Mouse (Mus musculus): Measurements from ENCODE around the gene Rsbn1.

The Rsbn1 gene

DNA sequence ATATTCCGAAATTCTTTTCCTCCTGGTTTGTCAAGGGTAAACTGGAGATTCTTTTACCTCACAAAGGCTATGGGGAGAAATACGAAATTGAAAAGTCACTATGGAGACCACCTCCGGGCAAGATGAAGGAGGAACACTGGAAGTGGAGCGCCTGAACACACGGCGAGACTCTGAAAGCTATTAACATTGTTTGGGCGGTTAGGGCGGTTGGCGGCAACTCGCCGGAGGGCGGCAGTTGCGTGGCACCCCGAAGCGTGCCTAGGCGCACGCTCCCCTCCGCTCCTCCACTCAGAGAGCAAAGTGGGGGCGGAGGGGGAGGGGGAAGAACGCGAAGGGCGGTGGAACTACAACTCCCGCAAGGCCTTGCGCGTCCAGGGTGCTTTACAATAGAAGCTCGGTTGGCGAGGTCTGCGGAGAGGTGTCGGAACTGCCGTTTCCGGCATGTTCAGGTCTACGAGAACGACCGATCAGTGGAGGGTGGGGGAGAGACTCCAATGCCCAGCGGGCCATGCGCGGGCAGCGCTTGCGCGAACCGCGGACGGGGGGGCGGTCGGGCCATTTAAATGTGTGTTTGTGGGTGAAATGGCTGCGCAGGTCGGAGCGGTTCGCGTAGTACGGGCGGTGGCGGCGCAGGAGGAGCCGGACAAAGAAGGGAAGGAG, at the start of gene Rsbn1:
Gene Rsbn1 (plus strand): TSS at position 111 of the 660 bp plus-strand sequence.
- WGBS = under 1% methylated on average over 52 of the region's 55 CpGs

- 96% methylated on average over 6 of the region's 6 CpGs for WGBS
Measured at GRCm38 (mm10) chr3:103864200-103864599, 49.7 kb upstream of the Rsbn1 start.

DNA sequence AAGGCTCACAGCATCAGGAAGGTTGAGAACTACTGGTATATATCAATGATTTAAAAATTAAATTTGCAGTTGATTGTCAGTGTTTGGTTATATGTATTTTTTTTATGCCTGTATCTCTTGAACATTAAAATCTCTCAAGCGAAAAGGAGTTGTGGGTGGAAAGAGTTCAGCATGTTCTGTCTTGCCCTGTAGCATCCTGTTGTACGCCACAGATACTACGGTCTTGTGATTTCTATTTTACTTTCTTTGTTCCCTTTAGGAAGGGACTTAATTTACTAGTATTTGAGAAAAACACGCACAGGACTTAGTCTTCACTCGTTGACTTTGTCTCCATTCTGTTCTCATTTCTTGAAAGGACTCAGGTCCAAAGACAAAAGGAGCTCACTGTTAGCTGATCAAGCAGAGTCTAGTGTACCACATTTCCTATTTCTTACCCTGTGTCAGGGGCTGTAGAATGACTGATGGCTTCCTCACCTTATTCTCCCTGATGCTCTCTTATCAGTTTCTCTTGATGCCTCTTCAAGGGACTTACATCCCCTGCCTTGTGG, 46.4 kb upstream of the Rsbn1 start:
- 91% methylated on average over 5 of the region's 5 CpGs for WGBS

DNA sequence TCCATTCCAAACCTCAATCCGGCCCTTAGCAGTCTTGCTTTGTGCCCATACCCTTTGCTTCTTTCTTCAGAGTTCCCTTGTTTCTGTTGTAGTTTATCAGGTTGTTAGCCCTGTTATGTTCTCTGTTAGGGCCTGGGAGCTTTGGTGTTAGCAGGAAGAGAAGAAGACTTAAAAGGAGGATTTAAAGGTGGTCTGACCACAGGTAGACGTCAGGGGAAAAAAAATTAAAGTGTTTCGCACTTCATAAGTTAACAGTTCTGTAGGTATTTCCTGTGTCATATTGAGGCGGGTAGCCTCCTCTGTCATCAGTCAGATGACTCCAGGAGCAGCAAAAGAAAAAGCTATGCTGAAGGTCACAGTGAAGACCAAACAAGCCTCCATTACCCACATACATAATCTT, 45.9 kb upstream of the Rsbn1 start:
- WGBS = 89% methylated on average over 4 of the region's 4 CpGs

DNA sequence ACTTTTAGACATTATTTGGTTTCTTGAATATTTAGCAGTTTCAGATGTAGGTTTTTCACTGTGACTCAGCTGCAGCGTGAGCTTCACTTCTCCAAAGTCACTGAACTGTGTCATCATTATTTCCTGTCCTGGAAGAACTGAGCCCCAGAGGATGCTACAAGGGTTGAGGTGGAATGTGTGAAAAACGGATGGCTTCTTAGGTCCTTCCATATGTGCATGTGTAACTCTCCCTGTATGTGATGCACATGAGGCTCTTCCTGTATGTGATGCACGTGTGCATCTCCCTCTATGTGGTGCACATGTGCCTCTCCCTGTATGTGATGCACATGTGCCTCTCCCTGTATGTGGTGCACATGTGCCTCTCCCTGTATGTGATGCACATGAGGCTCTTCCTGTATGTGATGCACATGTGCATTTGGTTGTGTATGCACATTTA, 41.2 kb upstream of the Rsbn1 start:
- 57% methylated on average over 3 of the region's 3 CpGs for WGBS

DNA sequence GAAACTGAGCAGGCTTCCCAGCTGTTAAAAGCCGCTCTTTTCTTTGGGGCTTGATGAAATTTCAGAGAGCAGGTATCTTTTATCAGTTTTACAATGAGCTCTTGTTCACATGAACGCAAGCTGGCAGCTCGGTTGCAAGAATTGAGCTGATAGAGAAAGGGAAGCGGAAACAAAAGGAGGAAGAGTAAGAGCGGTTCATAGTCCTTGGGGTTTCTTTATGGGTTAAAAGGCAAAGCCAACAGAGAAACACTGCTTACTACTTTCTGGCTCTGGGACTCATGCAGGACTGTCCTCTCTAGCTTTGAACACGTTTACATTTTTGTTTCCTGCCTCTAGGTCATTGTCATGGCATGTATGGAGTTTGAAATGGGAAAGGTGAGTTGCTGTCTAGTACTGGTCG, 39.6 kb upstream of the Rsbn1 start:
- 81% methylated on average over 7 of the region's 7 CpGs for WGBS

DNA sequence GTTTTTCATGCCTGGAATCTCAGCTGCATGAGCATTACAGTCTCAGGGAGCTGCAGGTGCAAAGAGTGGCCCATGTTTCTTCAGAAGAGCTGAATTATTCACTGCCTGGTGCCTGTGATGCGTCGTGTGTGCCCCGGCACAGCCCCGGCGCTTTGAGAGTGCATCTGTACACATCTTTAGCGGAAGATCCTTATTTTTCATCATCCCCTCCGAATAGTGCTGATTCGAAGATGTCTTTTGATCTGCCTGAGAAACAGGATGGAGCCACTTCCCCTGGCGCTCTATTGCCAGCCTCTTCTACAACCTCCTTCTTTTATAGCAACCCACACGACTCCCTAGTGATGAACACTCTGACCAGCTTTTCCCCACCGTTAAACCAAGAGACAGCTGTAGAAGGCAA, 28.0 kb upstream of the Rsbn1 start:
- WGBS = 57% methylated on average over 11 of the region's 11 CpGs

- WGBS = 16% methylated on average over 3 of the region's 3 CpGs
Measured at GRCm38 (mm10) chr3:103887581-103887980, 26.3 kb upstream of the Rsbn1 start.

- 92% methylated on average over 3 of the region's 3 CpGs for WGBS
Measured at GRCm38 (mm10) chr3:103893374-103893773, 20.5 kb upstream of the Rsbn1 start.

- 87% methylated on average over 1 of the region's 1 CpGs for WGBS
Measured at GRCm38 (mm10) chr3:103904705-103905104, 9.2 kb upstream of the Rsbn1 start.

GRCm38 (mm10) chr3:103907335-103908030, 6.4 kb upstream of the Rsbn1 start:
- WGBS = 88% methylated on average over 5 of the region's 5 CpGs

DNA sequence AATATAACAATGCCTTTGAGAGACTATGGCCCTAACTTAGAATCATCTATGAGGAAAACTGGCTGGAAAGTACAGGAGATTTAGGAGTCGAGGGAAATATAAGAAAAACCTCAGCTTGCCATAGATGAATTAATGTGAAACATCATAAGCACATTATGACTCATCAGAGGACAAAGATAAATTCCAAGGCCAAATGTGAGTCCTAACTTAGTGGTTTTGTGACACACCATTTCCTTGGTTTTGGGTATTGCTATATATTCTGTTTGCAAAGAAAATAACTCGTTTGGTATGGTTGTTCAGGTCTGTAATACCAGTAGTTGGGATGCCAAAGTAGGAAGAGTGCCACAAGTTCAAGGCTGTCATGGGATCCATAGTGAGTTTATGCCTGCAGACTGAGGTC, 5.1 kb upstream of the Rsbn1 start:
- 81% methylated on average over 2 of the region's 2 CpGs for WGBS

GRCm38 (mm10) chr3:103913451-103913961, 414 bp upstream of the Rsbn1 start:
- WGBS = 3% methylated on average over 11 of the region's 11 CpGs

- under 1% methylated on average over 51 of the region's 60 CpGs for WGBS
Measured at GRCm38 (mm10) chr3:103914732-103915508, 1.0 kb downstream of the Rsbn1 start.

GRCm38 (mm10) chr3:103915509-103915896, 1.6 kb downstream of the Rsbn1 start:
- WGBS = 2% methylated on average over 7 of the region's 7 CpGs

GRCm38 (mm10) chr3:103916205-103916838, 2.4 kb downstream of the Rsbn1 start:
- 19% methylated on average over 5 of the region's 5 CpGs for WGBS

- 50% methylated on average over 3 of the region's 3 CpGs for WGBS
Measured at GRCm38 (mm10) chr3:103916839-103917237, 2.9 kb downstream of the Rsbn1 start.

- WGBS = 89% methylated on average over 1 of the region's 1 CpGs
Measured at GRCm38 (mm10) chr3:103920094-103920493, 6.2 kb downstream of the Rsbn1 start.

DNA sequence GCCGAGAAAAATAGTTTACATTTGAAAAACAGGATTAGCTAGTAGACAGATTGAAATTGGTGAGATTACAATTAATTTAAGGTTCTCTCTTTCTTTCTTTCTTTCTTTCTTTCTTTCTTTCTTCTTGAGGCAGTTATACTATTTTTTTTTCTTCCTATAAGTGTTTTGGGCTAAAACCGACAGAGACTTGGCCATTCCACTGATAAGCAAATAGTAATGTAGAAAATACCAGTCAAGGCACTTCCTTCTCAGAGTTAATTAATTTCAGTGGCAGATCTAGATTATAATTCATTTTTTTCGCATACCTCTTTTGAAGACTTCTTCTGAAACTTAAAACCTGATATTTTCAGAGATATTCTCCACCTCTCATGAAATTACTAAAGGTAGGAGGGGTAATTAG, 11.4 kb downstream of the Rsbn1 start:
- 73% methylated on average over 3 of the region's 3 CpGs for WGBS

DNA sequence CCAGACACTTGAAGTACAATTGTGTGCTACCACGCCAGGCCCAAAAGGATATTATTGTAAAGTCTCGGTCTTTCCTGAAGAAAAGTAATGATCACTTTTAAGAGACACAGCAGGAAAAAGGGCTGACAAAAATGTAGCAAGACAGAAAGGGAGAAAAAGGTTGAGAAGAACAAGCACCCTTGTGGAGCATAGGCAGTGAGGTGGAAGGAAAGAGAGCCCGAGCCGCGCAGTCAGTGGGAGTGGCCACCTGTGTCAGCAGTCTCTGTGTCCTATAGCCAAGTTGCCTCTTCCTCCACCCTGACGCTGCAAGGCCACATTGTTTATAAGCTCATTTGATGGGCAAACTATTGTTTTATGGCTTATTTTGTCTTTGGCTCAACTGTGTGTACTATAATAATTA, 13.6 kb downstream of the Rsbn1 start:
- WGBS = 33% methylated on average over 6 of the region's 6 CpGs

- 16% methylated on average over 1 of the region's 1 CpGs for WGBS
Measured at GRCm38 (mm10) chr3:103944794-103945562, 31.1 kb downstream of the Rsbn1 start.

All from cerebral cortex, adult 2 months (tissue).